Mouse (Mus musculus): ENCODE results near the gene Flad1.

Gene Flad1

DNA sequence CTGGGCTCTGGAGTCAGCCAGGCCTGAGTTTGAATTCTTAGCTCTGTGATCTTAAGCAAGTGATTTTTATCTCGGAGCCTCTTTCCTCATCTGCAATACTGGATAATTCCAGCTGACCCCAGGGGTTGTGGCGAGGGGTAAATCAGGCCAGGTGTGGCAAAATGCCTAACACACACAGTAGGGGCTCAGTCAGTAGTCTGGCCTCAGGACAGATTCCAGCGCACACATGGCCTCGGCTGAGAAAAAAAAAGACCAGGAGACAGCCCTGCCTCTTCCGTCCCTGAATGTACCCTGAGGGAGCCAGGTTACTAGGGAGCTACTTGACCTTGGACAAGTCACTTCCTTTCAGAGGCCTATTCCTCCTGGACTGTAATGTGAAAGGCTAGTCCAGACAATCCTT, 28.7 kb downstream of the Flad1 start:
- no peak for DNase-seq (ENCODE audit: inconsistent ontology term)

DNA sequence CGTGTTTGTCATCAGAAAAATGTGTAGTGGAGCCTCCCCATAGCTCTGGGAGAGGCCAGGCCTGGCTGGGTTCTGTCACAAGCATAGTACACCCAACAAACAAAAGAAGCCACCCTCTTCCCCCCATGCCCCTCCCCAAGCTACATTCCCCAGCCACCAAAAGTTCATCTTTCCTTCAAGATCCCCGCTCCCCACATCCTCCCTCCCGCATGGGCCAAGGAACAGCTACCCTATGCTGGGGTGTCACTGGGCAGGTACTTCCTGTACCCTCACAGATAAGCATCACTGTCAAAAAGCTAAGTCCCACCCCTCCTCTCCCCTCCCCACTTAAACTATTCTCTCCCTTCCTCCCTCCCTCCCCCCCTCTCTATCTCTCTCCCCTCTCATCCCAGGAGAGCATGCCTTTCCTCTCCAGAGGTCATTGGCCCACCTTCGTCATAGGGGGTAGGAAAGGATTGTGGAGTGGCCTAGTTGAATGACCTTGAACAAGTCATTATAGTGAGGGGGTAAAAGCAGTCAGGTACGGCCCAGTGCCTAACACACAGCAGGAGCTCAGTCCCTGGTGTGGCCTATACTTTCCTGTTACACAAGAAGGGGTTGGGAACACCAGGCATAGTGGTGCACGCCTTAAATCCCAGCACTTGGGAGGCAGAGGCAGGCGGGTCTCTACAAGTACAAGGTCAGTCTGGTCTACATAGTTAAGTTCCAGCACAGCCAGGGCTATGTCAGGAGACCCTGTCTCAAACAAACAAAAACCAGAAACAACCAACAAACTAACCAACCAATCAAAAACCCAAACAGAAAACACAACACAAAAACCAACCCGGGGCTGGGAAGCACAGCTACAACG, 29.4 kb downstream of the Flad1 start:
- DNase-seq (ENCODE audit: inconsistent ontology term), result no peak

DNA sequence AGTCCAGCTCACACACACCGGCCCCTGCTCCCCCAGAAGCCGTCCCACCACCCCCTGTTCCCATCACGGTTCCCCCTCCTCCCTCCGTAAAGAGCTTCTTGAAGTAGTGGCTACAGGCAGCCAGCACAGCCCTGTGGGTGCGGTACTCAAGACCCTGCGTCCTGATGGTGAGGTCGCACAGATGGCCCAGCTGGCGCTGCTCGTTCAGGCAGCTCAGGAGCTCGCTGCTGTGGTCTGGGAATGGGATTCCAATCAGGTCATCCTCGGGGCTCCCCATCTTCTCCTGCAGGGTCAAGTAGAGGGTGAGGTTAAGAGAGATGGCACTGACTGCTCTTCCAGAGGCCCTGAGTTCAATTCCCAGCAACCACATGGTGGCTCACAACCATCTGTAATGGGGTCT, 30.4 kb downstream of the Flad1 start:
- no peak for DNase-seq (ENCODE audit: inconsistent ontology term)

DNA sequence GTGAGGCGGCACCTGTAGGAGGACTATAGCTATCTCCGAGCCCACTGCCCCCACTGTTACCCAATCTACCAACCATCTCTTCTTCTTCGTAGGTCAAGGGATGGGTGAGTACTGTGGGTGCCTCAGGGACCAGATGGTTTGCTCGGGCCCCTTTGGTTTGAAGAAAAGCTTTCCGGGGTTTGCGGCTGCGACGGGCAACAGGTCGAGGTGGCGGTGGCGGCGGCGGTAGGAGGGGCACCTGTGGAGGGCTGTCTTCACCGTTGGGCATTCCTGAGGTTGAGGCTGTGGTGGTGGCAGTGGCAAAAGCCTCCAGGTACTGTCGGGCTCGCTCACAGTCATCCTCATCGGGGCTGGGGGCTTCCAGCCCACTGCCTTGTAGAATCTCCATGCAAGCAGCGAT, 31.0 kb downstream of the Flad1 start:
- DNase-seq (ENCODE audit: inconsistent ontology term), result no peak

DNA sequence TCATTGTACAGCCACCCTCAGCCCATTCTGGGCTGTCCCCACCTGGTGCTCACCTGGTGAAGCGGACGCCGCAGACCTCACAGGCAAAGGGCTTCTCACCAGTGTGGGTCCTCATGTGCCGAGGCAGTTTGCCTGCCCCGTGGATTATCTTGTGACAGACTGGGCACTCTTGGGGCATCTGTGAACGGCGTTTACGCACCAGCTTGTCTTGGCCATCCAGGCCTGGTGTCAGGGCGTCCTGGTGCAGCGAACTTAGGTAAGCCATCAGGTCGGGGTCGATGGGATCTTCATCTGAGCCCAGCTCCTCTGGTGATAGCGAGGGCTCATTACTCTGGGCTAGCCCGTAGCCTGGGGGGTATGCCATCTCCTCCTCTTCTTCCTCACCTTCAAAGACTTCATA, 31.4 kb downstream of the Flad1 start:
- no peak for DNase-seq (ENCODE audit: inconsistent ontology term)

DNA sequence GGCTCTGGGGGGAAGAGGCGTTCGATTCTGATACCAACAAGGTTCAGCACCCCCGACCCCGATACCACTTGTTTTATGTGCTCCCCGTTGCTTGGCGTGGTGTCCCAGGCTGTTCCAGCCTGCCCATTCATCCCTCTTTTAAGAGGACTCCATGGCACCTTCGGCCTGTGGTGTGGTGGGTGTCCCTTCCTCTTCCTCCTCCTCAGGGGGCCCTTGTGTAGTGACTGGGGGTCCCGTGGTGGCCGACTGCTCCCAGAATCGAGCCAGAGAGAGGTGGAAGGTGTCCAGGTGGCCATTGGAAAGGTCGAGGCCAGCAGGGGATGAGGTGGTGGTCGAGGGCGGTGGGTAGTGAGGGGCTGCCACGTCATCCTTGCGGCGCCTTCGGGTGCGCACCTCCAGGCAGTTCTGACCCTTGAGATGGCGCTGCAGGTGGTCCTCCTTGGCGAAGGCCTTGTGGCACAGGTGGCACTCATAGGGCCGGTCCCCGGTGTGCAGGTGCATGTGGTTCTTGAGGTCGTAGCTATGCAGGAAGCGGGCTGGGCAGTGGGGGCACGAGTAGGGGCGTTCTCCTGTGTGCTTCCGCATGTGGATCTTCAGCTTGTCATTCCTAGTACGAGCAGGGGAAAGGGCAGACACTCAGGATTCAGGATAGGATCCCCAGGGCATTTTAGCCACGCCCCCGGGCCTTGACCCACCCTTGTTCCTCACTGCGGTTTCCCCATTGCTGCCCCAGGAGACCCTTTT, 32.1 kb downstream of the Flad1 start:
- no peak for DNase-seq (ENCODE audit: inconsistent ontology term)

DNA sequence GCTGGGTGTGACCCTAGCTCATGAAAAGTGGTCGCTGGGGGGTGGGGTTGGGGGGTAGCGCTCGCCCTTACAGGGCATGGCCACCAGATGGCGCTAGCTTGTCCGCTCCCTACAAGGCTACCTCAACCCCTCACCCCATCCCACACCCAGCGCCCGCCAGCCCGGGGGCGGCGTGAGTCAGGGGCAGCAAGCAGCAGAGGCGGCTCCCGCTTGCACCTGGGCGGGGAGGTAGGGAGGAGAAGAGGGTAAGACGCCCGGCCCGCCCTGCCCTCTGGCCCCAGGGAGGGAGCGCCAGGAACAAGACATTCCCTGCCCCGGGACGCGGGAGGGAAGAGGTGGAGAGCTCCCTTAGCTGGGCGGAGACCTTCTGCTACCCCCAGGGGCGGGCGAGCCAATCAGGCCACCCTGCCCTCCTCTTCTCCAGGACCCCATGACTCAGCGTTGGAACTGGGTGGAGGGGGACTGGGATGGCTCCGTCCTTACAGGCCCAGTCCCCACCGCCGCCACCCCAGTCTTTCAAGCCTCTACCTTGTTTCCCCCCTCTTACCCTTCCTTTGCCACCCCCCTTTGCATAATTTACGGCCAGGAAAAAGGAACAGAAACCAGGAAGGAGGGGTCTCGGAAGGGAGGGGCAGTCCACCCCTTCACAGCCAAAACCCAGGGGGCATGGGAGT, 33.1 kb downstream of the Flad1 start:
- DNase-seq (ENCODE audit: inconsistent ontology term), result peak; percentile 93

DNA sequence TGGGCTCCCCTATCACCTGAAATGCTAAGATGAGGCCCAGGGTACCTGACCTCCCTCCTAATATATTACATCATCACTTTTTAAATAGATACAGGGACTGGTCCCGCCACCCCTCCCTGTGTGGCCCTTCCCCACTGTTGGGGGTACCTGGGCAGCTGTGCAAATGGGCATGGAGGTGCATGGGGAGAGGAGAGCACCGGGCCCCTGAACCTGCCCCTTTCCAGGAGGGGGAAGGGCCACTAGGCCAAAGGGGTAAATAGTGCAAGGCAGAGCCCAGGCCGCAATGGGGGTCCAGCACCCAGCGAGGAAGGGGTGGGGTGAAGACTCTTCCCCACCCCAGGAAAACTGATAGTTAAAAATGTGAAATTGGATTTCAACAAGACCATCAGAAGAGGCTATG, 33.8 kb downstream of the Flad1 start:
- DNase-seq (ENCODE audit: inconsistent ontology term), result no peak

DNA sequence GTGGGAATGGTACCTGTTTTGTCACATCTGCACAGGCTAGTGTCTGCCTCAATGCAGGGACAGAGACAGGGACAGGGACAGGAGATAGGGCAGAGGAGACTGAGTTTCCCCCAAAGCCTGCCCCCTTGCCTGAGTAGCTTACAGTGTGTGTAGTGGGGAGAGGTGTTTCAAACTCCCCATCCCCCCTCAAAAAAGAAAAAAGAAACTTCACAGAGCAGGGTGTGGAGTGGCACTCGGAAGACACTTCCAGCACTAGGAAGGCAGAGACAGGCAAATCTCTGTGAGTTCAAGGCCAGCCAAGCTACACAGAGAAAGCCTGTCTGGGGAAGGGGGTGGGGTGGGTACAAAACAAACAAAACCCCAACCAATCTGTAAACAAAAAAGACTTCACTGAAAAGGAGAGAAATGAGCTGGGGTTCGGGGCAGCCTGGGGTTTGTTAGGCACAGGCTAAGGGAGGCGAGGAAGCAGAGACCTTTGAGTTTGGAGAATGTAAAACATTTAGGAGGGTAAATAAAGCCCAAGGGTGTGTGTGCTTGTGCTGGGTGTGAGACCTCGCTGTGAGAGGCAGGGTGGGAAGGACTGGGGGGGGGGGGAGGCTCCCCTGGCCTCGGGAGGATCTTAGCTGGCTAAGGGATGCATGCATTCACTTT, 38.0 kb downstream of the Flad1 start:
- no peak for DNase-seq (ENCODE audit: inconsistent ontology term)

DNA sequence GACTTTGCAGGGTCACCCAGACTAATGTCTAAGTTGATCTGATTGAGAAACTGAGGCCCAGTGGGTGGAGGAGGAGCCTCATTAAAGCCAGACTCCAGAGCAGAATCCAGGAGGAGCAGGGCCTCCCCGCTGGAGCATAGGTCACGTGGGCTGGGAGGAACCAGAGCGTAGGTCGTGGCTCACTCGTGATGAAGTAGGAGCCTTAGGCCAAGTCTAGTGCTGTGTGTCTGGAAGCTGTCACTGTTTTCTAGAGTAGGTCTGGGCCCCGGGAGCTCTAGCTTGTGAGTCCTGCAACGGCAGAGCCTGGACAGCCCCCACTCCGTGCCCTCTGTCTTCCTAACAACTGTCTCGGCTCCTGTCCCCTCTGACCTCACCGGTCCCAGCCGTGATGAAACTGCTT, 44.3 kb downstream of the Flad1 start:
- no peak for DNase-seq (ENCODE audit: inconsistent ontology term)

DNA sequence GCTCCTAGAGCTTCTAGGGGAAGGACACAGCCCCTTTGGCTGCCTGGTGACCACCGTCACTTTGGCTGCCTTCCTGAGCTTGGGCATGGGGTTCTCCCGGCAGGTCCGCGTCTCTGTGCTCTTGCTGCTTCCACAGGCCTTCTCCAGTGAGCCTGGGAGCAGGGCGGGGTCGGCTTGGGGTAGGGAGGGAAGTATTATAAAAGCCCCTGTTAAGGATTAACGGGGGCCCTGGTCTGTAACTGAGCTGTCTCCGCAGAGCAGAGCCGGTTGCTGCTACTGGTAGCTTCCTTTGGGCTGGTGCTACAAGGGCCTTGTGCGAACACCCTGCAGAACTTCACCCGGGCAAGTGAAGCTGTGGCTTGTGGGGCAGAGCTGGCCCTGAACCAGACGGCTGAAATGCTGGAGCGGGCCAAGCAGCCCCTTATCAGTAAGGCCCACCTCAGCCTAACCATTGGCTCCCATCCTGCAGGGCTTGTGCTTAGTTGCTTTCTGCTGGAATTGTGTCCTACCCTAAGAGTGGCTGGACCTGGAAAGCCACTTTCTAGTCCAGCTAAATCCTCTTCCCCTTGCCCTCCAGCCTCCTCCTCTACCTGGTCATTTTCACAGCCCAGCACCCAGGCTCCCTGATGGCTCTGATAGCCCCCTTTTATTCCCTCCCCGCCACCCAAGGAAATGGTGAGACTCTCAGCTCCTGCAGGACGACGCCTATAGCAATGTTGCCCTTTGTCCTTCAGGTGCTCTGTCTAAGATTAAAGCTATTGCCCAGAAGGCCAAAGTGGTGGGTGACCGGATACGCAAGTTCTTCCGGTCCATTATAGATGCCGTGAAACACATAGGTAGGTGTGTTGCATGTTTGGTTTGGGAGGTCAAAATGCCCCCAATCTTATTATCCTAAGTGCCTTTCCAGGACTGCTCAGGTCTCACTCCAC, 45.9 kb downstream of the Flad1 start:
- no peak for DNase-seq (ENCODE audit: inconsistent ontology term)

DNA sequence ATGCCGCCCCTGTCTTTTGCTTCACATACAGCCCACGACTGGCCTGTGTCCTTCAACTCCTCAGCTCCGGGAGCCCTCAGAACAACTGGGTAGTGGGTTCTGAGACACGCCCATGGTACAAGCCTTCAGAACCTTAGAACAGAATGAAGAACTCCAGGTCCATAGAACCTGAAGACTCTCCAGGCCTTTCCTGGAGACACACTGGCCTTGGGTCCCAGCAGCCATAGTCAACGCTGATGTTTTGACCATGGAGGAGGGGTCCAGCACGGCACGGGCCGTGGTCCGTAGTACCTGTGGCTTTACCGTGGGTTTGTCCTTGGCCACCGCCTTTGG, 46.6 kb downstream of the Flad1 start, which contains the start of gene Dcst1:
TSS of gene Dcst1 (minus strand) at position 101 of the 333 bp plus-strand sequence.
- no peak for DNase-seq (ENCODE audit: inconsistent ontology term)

DNA sequence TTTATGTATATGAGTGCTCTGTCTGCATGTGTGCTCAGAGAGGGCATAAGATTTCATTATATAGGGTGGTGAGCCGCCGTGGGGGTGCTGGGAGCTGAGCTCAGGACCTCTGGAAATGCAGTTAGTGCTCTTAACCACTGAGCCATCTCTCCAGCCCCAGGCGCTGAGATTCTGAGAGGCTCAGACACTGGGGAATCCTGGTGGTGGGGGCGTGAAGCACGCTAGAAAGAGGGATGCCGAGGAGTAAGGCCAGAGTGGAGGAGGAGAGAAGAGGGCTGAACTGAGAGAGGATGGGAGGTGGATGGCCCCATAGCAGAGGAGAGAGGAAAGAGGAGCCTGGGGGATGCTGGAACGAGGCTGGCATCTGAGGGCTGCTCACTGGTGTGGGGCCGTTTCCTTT, 47.0 kb downstream of the Flad1 start:
- no peak for DNase-seq (ENCODE audit: inconsistent ontology term)

DNA sequence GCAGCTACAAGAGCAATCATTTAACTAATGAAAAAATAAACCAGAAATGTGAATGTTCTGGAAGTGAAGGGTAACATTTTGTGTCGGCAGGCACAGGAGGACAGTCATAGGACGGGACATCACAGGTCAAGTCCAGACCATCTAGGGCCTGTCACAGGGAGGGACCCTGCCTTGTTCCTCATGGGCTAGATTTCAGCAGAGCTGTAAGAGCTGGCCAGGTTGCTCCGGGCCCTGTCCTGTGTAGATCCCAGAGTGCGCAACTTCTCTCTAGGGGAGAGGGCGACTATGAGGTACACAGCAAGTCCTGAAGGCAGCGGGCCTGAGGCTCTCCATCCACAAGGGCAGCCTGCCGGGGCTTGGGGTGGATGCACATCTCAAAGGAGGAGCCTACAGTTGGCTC, 50.0 kb downstream of the Flad1 start, which contains the start of gene Dcst2:
TSS of gene Dcst2 (plus strand) at position 301 of the 400 bp plus-strand sequence.
- DNase-seq (ENCODE audit: inconsistent ontology term), result no peak

DNA sequence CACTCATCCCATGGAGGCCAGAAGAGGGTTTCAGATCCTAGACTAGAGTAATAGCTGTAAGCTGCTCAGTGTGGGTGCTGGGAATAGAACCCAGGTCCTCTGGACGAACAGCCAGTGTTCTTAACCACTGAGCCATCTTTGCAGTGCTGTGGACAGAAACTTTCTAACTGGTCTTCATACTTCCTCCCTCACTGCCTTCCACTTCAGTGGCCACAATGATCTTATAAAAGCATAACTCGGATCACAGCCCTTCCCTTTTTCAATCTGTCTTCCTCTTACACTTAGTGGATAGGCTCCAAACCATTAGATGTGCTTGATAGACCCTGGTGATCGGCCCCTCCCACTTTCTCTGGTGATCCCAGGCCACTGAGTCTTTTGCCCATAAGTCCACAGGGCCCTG, 51.4 kb downstream of the Flad1 start:
- no peak for DNase-seq (ENCODE audit: inconsistent ontology term)

DNA sequence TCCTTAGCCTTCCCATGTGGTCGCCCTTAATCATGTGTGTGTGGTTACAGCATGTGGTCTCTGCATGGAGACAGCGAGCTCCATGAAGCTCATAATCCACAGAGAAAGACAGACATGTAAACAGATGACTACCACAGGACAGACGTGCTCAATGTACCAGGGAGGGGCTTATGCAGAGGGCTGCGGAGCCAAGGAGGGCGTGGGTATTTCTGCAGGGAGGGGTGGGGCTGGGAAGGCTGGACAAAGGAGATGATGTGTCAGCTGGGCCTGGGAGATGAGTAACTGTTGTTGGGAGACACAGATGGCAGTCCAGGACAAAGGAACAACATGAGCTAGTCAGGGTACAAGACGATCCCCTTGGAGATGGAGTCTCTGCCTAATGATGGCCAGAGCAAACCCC, 52.0 kb downstream of the Flad1 start:
- DNase-seq (ENCODE audit: inconsistent ontology term), result peak; percentile 84

DNA sequence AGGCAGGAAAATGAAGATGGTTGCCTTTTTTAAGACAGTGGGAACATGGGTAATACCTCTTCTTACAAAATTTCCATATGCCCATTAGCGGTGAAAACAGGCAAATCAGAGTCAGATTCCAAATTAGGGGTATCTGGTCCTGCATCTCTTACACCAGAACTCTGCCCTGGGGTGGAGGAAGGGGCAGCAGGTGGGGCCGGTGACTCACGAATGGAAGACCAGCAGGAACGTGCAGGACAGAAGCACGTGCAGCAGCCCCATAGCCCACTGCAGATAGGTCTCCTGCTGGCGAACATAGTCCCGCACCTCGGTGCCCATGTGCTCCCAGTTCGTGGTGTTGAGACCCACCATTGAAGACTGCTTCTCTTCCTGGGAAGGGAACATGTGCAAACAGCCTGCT, 55.6 kb downstream of the Flad1 start:
- DNase-seq (ENCODE audit: inconsistent ontology term), result no peak

DNA sequence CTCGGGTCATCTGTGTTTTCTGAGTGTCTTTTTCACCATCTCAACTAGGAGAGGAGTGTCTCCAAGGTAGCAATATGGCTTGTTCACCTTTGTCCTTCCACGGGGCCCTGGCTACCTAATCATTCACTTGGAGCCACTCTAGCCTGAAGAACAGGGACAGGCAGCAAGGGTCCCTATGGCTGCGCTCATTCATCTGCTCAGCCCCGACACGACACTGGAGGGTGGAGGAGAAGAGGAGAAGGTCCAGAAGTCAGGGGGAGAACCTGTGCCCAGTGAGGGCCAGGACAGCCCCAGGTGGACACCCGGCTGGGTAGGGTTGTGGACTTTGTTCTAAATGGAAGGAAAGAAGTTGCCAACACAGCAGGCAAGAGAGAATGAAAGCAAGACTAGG, 56.2 kb downstream of the Flad1 start:
- no peak for DNase-seq (ENCODE audit: inconsistent ontology term)

DNA sequence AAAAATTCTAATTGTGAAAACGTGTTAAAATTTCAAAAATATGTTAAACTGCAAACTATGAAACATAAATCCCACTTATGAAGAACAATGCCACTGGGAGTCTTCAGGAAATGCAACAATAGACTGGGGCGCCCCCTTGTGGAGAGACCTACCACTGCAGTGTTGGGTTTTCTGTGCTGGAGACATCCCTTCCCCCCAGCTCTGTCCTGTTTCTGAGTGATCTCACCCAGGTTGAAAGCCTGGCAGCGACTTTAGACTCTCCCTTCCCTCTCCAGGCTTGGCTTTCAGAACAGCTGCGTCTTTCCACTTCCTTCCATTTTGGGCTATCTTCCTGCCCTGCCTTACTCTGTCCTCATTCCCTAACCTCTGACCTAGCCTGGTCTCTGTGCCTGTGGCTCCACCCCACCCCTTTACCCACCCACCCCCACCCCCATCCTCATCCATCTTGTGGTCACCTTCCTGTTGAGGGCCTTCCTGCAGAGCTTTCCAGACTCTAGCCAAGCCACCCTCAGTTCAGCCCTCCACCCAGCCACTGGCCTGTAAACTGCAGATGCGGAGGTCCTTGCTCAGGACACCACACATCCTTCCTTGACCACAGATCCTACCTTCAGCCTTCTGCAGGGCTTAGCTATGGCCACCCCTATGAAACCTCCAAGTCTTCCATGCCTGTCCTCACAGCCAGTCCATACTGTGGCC, 56.7 kb downstream of the Flad1 start:
- DNase-seq (ENCODE audit: inconsistent ontology term), result peak; percentile 80

DNA sequence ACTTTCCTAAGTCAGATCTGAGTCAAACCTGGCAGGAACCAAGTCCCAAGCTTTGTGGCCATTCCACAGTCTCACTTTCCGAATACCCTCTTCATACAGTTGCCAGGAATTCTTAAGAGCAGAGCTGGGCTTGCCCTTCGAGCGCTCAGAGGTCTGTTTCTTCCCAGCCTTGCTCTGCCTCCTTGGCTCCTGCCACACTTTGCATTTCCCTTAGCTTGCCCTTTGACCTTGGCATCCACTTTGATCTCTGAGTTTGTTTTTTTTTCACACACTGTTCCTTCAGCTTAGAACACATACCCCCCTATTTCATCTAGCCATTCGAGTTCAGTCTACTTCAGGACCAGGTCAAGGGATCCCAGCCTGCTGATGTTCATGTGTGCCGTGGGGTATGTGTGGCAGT, 60.4 kb downstream of the Flad1 start:
- DNase-seq (ENCODE audit: inconsistent ontology term), result no peak
